Mouse (Mus musculus): ENCODE data around the gene Spopl. TPM values are rescaled to one million over a fixed set of nuclear protein-coding genes. Genes with fewer than 3 reads are reported as not detected.
A peak's percentile ranks its signal among the peaks of the same experiment; 100 is the strongest.
"Not testable (repeated sequence)": the region's sequence is repeated elsewhere in the genome, so short reads cannot be mapped to it uniquely, and the experiment has no call there.

Gene Spopl
- total RNA-seq (2022), result 10 to 100 TPM; 13.8 to 17.2 (median 15.7) TPM

GRCm38 (mm10) chr2:23571302-23572156 lies at the start of gene Spopl:
Gene Spopl, minus strand, starts transcription at chr2:23572106.
- DNase-seq (ENCODE audit: low spot score), result peak; percentile 87

- no peak for DNase-seq (ENCODE audit: low spot score)
Measured at GRCm38 (mm10) chr2:23620128-23620527, 48.2 kb upstream of the Spopl start.

- no peak for DNase-seq (ENCODE audit: low spot score)
Measured at GRCm38 (mm10) chr2:23617989-23618388, 46.1 kb upstream of the Spopl start.

GRCm38 (mm10) chr2:23605391-23605790 lies 33.5 kb upstream of the Spopl start:
- no peak for DNase-seq (ENCODE audit: low spot score)

GRCm38 (mm10) chr2:23588769-23589168 lies 16.9 kb upstream of the Spopl start:
- DNase-seq (ENCODE audit: low spot score), result no peak

GRCm38 (mm10) chr2:23572157-23572532 lies 239 bp upstream of the Spopl start:
- not testable (repeated sequence) for DNase-seq (ENCODE audit: low spot score)

GRCm38 (mm10) chr2:23570563-23570962 lies 1.3 kb downstream of the Spopl start:
- no peak for DNase-seq (ENCODE audit: low spot score)

- DNase-seq (ENCODE audit: low spot score), result no peak
Measured at GRCm38 (mm10) chr2:23568775-23569174, 3.1 kb downstream of the Spopl start.

- no peak for DNase-seq (ENCODE audit: low spot score)
Measured at GRCm38 (mm10) chr2:23565081-23565801, 6.7 kb downstream of the Spopl start.

GRCm38 (mm10) chr2:23562898-23563297 lies 9.0 kb downstream of the Spopl start:
- no peak for DNase-seq (ENCODE audit: low spot score)

- no peak for DNase-seq (ENCODE audit: low spot score)
Measured at GRCm38 (mm10) chr2:23559186-23559585, 12.7 kb downstream of the Spopl start.

- no peak for DNase-seq (ENCODE audit: low spot score)
Measured at GRCm38 (mm10) chr2:23551235-23551634, 20.7 kb downstream of the Spopl start.

- DNase-seq (ENCODE audit: low spot score), result no peak
Measured at GRCm38 (mm10) chr2:23547220-23547619, 24.7 kb downstream of the Spopl start.

- no peak for DNase-seq (ENCODE audit: low spot score)
Measured at GRCm38 (mm10) chr2:23539967-23540366, 31.9 kb downstream of the Spopl start.

GRCm38 (mm10) chr2:23527717-23528116 lies 44.2 kb downstream of the Spopl start:
- DNase-seq (ENCODE audit: low spot score), result not testable (repeated sequence)

GRCm38 (mm10) chr2:23505141-23505540 lies 66.8 kb downstream of the Spopl start:
- no peak for DNase-seq (ENCODE audit: low spot score)

GRCm38 (mm10) chr2:23481715-23482114 lies 90.2 kb downstream of the Spopl start:
- no peak for DNase-seq (ENCODE audit: low spot score)

- DNase-seq (ENCODE audit: low spot score), result no peak
Measured at GRCm38 (mm10) chr2:23467471-23467870, 104.4 kb downstream of the Spopl start.

GRCm38 (mm10) chr2:23457452-23457851 lies 114.5 kb downstream of the Spopl start:
- no peak for DNase-seq (ENCODE audit: low spot score)

Data from heart, adult 8-10 months (tissue).